Mouse (Mus musculus) fibroblast of lung, adult 2 months (primary cell): ENCODE measurements around the gene Tmprss9.

Source experiments
- DNase-seq: peaks from one replicate; pipeline ENCODE4 v3.0.0-alpha.2; 2011; ENCODE audit warnings: low read depth

Tmprss9 gene

GRCm38 (mm10) chr10:80843087-80843930 is 28.3 kb upstream of the Tmprss9 start:
- no peak for DNase-seq

DNA sequence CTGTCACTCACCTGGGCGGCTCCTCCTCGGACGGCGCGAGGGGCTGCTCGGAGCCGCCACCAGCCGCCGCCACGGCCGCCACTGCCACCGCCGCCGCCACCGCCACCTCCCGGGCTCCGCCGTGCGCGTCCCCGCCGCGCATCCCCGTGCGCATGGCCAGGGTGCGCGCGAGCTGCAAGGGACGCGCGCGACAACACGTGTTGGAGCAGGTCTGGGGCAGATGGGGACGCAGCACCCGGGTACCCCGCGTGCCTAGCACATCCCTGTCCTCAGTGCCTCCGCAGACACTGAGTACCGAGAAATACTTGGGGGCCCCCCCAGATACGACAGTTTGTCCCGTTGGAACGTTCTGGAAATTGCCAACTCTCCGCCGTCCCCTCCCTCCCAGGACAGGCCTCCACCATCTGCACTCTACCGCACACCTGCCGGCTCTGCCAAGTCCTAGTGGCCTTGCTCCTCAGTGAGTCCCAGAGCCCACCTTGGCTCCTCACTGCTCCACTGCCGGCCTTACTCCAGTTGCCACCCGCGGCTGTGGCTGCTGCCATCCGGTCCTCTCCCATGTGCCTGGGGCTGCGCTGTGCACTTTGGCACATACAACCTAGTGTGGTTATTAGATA is 27.6 kb upstream of the Tmprss9 start, which contains the start of gene Lingo3:
TSS of gene Lingo3 (minus strand) at position 109 of the 617 bp plus-strand sequence.
- no peak for DNase-seq

DNA sequence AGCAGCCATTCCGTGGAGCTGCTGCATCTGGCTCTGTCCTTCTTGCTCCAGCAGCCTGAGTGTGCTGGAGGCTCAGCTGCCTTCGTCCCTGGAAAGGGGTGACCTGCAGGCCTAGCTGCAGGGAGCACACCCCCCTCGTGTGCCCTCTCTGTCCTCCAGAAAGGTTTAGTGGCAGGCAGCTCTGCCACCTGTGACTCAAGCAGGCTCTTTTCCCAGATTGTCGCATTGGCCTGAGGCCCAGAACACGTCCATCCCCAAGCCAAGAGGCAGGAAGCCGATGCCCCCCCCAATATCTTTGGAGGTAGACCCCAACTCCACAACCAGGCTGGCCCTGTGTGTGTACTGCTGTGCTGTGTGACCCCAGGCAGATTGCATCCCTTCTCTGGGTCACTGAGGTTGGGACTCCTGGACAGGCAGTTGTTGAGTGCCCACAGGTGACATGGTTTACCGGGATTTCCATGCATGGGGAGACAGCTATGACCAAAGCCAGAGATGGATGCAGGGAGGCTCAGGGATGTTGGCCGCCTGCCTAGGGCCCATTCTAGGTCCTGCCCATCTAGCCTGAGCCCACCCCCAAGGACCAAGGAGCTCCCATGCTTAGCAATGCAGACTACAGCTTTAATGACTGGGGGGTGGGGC is 26.5 kb upstream of the Tmprss9 start:
- DNase-seq = no peak

DNA sequence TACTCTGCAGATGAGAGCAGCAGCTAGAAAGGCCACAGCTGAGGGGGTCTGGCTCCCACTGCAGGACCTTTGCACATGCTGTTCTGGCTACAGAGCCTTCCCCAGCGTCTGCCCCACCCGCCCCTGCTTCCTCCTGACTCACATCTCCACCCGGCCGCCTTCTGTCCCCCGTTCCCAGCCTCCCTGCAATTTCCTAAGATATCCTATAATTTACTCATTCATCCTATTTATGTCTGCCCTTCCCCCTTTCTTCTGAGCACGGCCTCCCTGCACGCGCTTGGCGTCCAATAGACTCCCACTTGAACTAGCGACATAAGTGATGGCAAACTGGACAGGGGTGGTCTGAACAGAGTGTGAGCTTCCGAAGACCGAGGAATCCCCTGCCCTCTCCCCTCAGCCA is 25.9 kb upstream of the Tmprss9 start:
- DNase-seq = no peak

DNA sequence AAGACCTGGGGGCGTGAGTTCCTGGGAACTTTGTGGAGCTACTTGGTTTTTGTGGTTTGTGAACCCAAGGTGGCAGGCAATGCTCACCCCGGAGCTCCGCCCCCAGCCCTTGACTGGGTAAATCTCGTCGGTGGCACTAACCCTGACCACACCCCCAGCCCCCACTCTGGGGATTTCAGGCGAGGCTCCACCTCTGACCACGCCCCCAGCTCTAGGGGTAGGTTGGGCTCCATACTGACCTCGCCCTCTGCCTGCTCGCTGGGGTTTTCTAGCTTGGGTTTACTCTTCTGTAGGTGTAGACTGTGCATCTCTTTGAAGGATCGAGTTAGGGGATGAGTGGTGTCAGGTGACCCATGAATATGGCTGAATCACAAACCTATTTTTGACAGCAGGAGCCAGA is 23.1 kb upstream of the Tmprss9 start:
- DNase-seq = no peak

DNA sequence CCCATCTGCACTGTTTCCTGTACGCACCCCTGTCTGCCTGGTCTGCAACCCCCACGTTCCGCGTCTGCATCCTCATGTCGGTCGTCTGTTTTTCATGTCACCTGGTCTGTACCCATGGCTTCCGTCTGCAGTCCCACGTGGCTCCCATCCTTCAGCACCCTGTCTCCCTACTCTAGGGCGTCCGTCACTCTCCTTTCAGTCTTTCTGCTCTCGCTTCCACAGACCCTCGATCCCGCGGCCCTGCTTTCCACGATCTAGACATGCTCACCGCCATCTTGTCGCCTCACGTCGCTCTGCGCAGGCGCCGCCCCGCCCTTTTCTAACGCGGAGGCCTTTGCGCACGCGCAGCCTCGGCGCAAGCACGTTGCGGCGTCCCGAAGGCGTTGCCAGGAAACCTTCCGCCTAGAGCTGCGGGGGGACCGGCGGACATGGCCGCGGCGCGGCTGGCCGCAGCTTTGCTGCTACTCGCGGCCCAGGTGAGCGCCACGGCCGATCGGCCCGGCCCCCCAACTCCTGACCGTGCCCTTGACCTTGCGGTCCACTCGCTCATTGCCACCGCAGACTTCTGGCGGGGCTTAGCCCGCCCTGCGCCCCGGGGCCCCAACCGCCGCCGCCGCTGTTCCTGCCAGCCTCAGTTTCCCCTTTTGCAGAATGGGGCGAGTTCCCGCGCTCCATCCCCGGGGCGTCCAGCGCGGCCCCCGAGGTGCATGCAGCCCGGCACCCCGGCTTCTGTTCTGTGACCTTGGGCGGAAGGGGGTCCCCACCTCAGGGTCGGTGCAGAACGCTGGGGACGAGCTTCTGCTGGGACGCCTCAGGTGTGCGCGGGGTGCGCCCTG is 16.5 kb upstream of the Tmprss9 start, which contains the start of the genes Lsm7 and Sppl2b:
TSS of gene Lsm7 (minus strand) at position 297 of the 836 bp plus-strand sequence.
TSS of gene Sppl2b (plus strand) at position 363 of the 836 bp plus-strand sequence.
- DNase-seq = peak; percentile 90

DNA sequence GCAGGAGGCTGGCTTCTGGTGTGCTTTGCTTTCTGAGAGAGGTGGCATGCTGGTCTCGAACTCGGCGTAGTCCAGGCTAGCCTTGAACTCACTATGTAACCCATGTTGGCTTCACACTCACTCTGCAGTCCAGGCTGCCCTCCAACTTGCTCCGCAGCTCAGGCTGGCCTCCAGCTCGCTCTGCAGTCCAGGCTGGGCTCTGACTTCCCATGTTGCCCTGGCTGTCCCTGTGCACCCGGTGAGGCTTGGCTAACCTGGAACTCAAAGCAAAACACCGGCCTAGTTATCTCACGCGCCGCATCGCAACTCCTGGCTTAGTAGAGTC is 15.9 kb upstream of the Tmprss9 start:
- no peak for DNase-seq

DNA sequence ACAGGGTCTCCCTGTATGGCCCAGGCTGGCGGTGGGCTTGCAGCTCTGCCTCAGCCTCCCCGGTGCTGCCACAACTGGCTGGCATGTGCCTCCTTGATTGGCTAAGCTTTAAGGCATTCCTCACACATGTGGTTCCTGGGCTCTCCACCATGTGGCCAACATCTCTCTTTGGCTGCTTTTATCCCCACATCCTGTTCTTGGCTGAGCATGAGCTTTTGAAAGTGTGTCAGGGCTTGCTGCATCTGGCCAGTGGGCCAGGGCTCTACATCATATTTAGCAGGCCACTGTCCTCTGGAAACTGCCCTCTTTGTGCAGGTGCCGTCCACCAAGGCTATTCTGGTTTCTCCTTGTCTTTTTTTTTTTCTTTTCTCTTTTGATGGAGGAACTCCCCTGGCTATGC is 15.4 kb upstream of the Tmprss9 start:
- DNase-seq = peak; percentile 64

DNA sequence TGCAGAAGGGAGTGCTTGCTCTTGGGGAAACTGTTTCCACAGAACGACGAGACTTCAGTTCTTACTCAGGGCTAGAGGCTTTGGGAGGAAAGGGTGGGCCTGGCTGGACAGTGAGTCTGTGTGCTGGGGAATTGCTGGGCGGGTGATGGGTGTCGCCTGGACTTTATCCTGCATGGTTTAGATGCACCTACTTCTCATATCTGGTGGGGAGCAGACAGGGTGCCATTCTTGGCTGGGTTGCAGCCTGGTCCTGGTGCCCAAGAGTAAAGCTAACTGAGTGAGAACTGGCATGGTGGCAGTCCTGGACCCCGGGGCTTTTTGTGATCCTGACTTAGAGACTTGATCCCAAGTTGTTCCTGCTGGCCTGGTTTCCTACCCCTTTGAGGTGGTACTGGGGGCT is 14.7 kb upstream of the Tmprss9 start:
- DNase-seq = no peak

DNA sequence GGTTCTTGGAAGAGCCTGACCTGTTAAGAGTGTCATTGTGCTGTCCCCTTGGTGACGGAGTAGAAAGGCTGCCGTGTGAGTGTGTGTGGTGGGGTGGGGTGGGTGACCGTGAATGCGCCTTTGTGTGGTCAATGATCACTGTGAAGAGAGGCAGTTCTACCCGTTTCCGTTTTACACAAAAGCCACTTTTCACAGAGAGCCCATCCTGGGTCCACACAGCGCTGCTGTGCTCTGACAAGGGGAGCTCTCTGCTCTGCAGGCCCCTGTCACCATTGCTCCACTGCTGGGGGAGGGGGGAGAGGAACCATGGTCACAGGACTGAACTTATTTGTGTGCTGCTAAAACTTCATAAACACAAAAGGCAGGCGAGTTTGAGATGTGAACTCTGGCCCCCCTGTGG is 14.3 kb upstream of the Tmprss9 start:
- DNase-seq = no peak

- DNase-seq = no peak
These were observed 13.8 kb upstream of the Tmprss9 start for GRCm38 (mm10) chr10:80857848-80858247.

DNA sequence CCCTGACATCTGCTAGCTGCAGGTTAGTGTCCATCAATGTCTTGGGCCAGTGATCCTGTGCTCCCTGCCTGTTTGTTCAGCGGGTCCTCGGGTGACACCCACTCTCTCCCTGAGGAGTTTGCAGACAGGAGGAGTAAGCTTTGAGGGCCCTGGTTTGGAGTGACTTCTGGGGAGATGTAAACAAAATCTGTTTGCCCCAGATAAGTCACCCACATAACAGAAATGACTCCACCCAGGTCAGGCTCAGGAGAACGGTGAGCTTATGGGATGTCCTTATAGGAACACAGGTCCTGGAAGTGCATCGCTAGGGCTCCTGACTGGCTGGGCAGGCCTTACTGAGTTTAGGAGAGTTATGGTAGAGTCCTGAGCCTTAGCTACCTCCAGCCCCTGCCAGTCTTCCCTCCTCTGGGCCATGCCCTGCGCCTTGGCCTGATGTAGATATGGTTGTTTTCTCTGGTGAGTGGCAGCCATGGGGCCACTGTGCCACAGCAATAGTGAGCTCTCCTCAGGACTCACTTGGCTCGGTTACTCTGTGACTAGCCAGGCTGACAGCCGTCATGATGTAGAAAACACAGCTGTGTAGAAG is 13.2 kb upstream of the Tmprss9 start:
- no peak for DNase-seq

DNA sequence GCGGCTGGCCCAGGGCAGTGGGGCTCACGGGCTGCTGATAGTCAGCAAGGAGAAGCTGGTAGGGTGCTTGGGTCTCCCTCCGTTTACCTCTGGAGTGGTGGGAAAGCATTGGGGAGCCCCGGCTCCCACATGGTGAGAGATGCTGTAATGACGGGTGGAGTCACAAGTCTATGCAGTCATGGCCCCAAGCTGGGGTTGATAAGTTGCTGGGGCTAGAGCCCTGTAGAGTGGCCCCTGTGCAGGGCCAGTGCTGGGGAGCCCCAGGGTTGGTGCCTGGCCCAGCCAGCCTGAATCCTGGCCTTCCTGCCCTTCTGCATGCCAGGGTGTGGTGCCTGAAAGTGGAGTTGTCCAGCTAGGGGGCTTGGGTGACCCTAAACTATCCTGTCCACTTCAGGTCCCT is 9.3 kb upstream of the Tmprss9 start:
- no peak for DNase-seq

- DNase-seq = no peak
These were observed 7.2 kb upstream of the Tmprss9 start for GRCm38 (mm10) chr10:80864446-80864845.

DNA sequence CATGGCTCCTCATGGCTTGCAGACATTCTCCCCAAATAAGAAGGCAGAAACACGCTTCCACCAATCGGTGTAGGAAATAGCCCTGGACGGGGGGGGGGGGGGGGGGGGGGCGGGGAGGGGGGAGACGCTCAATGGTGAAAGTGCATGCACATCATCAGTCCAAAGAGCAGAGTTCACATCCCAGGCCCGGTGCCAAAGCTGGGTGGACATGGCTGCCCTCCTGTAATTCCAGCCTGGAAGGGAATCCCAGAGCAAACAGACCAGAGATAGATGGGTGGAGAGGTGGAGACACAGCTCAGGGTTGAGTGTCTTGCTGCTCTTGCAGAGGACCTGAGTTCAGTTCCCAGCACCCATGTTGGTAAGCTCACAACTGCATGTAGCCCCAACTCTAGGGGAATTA is 655 bp upstream of the Tmprss9 start:
- DNase-seq = no peak

GRCm38 (mm10) chr10:80874035-80874434 is 2.4 kb downstream of the Tmprss9 start:
- DNase-seq = no peak

DNA sequence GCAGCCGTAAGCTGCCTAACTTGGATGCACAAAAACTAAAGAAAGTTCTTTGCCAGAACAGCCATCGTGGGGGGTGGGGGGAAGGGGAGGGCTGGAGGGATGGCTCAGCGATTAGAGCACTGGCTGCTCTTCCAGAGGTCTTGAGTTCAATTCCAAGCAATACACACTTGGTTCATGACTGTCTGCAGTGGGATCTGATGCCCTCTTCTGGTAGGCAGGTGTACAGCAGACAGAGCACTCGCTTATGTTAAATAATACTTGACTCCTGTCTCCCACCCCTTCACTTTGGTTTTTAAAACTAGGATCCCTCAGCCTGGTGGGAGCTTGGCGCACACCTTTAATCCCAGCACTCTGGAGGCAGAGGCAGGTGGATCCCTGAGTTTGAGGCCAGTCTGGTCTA is 4.4 kb downstream of the Tmprss9 start:
- no peak for DNase-seq

DNA sequence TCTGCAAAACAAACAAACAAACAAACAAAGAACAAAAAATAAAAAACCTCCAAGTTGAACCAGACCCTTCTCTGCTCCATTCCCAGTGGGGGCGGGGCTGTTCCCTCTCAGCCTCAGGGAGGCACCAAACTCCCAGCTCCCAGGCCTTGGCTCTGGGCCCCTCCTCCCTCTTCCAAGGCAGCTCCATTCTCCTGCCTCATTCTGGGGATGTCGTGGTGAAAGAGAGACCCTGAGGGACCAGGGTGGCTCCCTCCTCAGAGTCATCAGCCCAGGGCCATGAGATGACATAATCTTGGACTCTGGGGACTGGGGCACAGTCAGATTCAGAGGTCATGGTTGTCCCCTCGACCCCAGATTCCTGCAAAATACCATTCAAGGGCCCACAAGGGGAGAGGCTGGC is 4.9 kb downstream of the Tmprss9 start:
- no peak for DNase-seq

GRCm38 (mm10) chr10:80880131-80880641 is 8.5 kb downstream of the Tmprss9 start:
- no peak for DNase-seq

- no peak for DNase-seq
These were observed 9.3 kb downstream of the Tmprss9 start for GRCm38 (mm10) chr10:80880901-80881300.

- DNase-seq = peak; percentile 27
These were observed 9.7 kb downstream of the Tmprss9 start for GRCm38 (mm10) chr10:80881301-80881700.

GRCm38 (mm10) chr10:80887181-80887580 is 15.5 kb downstream of the Tmprss9 start:
- no peak for DNase-seq
